Mouse (Mus musculus) forebrain, embryonic 14.5 days (tissue): ENCODE measurements around the gene Vpreb2. TPM values are rescaled to one million over a fixed set of nuclear protein-coding genes. Genes with fewer than 3 reads are reported as not detected.
A peak's percentile ranks its signal among the peaks of the same experiment; 100 is the strongest.
"Not testable (repeated sequence)": the region's sequence is repeated elsewhere in the genome, so short reads cannot be mapped to it uniquely, and the experiment has no call there.

Experiments used
- ATAC-seq: fragments of 200-750 bp; cut with Nextera tagmentation; 2 replicates; pipeline ENCODE4 v1.8.0; 2017; ENCODE audit warnings: mild to moderate bottlenecking, moderate library complexity
- DNase-seq: peaks from one replicate; pipeline ENCODE4 v3.0.0-alpha.2; 2015; ENCODE audit warnings: low spot score
- H3K27ac ChIP-seq: fragments of 300-500 bp; sonication (generic); 2 replicates; pipeline ENCODE4 v1.5.1; 2014; ENCODE audit warnings: low read depth, mild to moderate bottlenecking, control low read depth, low read length, moderate library complexity
- H3K27me3 ChIP-seq: fragments of 300-500 bp; sonication (generic); replicated peaks from 2 replicates; pipeline ENCODE4 v1.6.1; 2014; ENCODE audit warnings: low read length, control low read depth, mixed read lengths; ENCODE audit not compliant: control insufficient read depth, insufficient read depth
- H3K36me3 ChIP-seq: fragments of 300-500 bp; sonication (generic); 2 replicates; pipeline ENCODE4 v1.6.1; 2014; ENCODE audit warnings: low read length, control low read depth; ENCODE audit not compliant: control insufficient read depth, insufficient read depth
- H3K4me1 ChIP-seq: fragments of 300-500 bp; sonication (generic); 2 replicates; pipeline ENCODE4 v1.6.1; 2014; ENCODE audit warnings: antibody characterized with exemption, low read length, control low read depth; ENCODE audit not compliant: control insufficient read depth, insufficient read depth
- H3K4me2 ChIP-seq: fragments of 300-500 bp; sonication (generic); 2 replicates; pipeline ENCODE4 v1.6.1; 2014; ENCODE audit warnings: mild to moderate bottlenecking, control low read depth, low read length
- H3K4me3 ChIP-seq: fragments of 300-500 bp; sonication (generic); 2 replicates; pipeline ENCODE4 v1.5.1; 2014; ENCODE audit warnings: low read depth, low read length, control low read depth
- H3K9ac ChIP-seq: fragments of 300-500 bp; sonication (generic); 2 replicates; pipeline ENCODE4 v1.6.1; 2014; ENCODE audit warnings: mild to moderate bottlenecking, low read length, control low read depth, moderate library complexity
- H3K9me3 ChIP-seq: fragments of 300-500 bp; sonication (generic); replicated peaks from 2 replicates; pipeline ENCODE4 v1.6.1; 2016; ENCODE audit warnings: low read length, control low read depth, mixed read lengths; ENCODE audit not compliant: control insufficient read depth
- WGBS: fragments of 180-500 bp; shearing (Covaris S2); extraction: QIAGEN DNeasy Blood & Tissue Kit; methylation state at CpG from one replicate; pipeline ENCODE4 v1.1.7; 2014; 5-methylcytosine and 5-hydroxymethylcytosine counted together
- polyA plus RNA-seq: library from polyadenylated mRNA; unstranded; fragments of >200 nt; fragmentation: Nextera tagmentation; extraction: Ambion mirVana; gene quantifications from 2 replicates; pipeline ENCODE4 v1.2.1, GENCODE M21; 2014

The Vpreb2 gene
- polyA plus RNA-seq, 1 experiment from 2014 or later = not detected

- no peak for DNase-seq
- Histone ChIP-seq H3K36me3 (no peaks in the 10 kb centered on the region), H3K27ac (no peak overlapping the region), H3K9ac (no peak overlapping the region), H3K9me3 (no peaks in the 10 kb centered on the region), H3K4me3 (no peak overlapping the region), H3K27me3 (no peaks in the 10 kb centered on the region), H3K4me2 (no peak overlapping the region), H3K4me1 (no peaks in the 10 kb centered on the region)
- 77% methylated on average over 2 of the region's 2 CpGs for WGBS
- no peak for ATAC-seq
Measured at GRCm38 (mm10) chr16:17983201-17983600, 3.0 kb downstream of the Vpreb2 start.

- Histone ChIP-seq H3K27ac (no peak overlapping the region), H3K4me1 (no peaks in the 10 kb centered on the region), H3K9ac (no peak overlapping the region), H3K27me3 (no peaks in the 10 kb centered on the region), H3K9me3 (no peaks in the 10 kb centered on the region), H3K36me3 (no peaks in the 10 kb centered on the region), H3K4me2 (no peak overlapping the region), H3K4me3 (no peak overlapping the region)
- 76% methylated on average over 5 of the region's 5 CpGs for WGBS
- no peak for DNase-seq
- ATAC-seq = no peak
Measured at GRCm38 (mm10) chr16:17984231-17984630, 4.0 kb downstream of the Vpreb2 start.

DNA sequence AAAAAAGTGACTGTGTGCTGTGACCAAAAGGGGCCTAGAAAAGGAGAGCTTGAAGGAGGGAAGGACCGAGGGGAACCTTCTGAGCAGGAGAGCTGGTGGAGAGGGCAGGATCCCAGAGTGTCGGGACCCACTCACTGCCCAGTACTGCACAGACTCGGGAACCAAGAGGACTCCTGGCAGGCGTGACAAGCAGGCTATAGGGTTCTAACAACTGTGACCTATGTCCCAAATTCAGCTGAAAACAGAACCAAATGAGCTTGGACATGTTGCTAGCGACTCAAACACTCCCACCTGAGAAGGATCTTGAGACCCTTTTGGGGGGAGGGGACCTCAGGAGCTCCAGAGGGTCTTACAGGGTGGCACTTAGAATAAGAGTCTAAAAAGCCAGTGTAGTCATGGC lies 4.8 kb downstream of the Vpreb2 start:
- Histone ChIP-seq H3K4me2 (no peak overlapping the region), H3K36me3 (no peaks in the 10 kb centered on the region), H3K4me1 (no peaks in the 10 kb centered on the region), H3K27me3 (no peaks in the 10 kb centered on the region), H3K9ac (no peak overlapping the region), H3K4me3 (no peak overlapping the region), H3K9me3 (0 out of 2 replicates have a peak, but pooled peaks cover 2% of the 10 kb centered on the region), H3K27ac (no peak overlapping the region)
- no peak for ATAC-seq
- 67% methylated on average over 5 of the region's 5 CpGs for WGBS
- DNase-seq = no peak

GRCm38 (mm10) chr16:17986456-17987132 lies 6.4 kb downstream of the Vpreb2 start:
- Histone ChIP-seq H3K9ac (no peak overlapping the region), H3K36me3 (no peaks in the 10 kb centered on the region), H3K27ac (no peak overlapping the region), H3K27me3 (no peaks in the 10 kb centered on the region), H3K4me3 (no peak overlapping the region), H3K9me3 (0 out of 2 replicates have a peak, but pooled peaks cover 3% of the 10 kb centered on the region), H3K4me1 (no peaks in the 10 kb centered on the region), H3K4me2 (no peak overlapping the region)
- DNase-seq = peak; percentile 62
- 50% methylated on average over 10 of the region's 10 CpGs for WGBS
- no peak for ATAC-seq

DNA sequence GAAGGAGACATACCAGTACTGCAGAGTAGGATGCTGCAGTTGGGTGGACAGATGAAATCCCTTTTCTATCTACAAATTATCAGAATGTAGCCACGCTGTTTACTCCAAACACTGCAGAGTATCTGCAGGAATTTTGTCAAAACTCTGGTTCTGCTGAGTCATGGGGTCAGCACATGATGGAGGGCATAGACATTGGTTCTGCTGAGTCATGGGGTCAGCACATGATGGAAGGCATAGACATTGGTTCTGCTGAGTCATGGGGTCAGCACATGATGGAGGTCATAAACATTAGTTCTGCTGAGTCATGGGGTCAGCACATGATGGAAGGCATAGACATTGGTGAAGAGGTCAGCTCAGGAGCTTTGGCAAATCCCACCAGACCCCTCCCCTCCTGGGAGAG lies 7.5 kb downstream of the Vpreb2 start:
- 88% methylated on average over 1 of the region's 1 CpGs for WGBS
- H3K27ac ChIP-seq = no peak overlapping the region
- no peaks in the 10 kb centered on the region for H3K36me3 ChIP-seq
- no peaks in the 10 kb centered on the region for H3K4me1 ChIP-seq
- DNase-seq = no peak
- no peak overlapping the region for H3K4me2 ChIP-seq
- no peak for ATAC-seq
- no peaks in the 10 kb centered on the region for H3K27me3 ChIP-seq
- no peak overlapping the region for H3K4me3 ChIP-seq
- 0 out of 2 replicates have a peak, but pooled peaks cover 6% of the 10 kb centered on the region for H3K9me3 ChIP-seq
- H3K9ac ChIP-seq = no peak overlapping the region

- ATAC-seq = not testable (repeated sequence)
Measured at GRCm38 (mm10) chr16:17992321-17992720, 12.1 kb downstream of the Vpreb2 start.

GRCm38 (mm10) chr16:17999668-18000067 lies 19.4 kb downstream of the Vpreb2 start:
- Histone ChIP-seq H3K4me3 (no peak overlapping the region), H3K36me3 (no peaks in the 10 kb centered on the region), H3K27me3 (no peaks in the 10 kb centered on the region), H3K4me1 (no peaks in the 10 kb centered on the region), H3K27ac (no peak overlapping the region), H3K9me3 (no peaks in the 10 kb centered on the region), H3K9ac (no peak overlapping the region), H3K4me2 (no peak overlapping the region)
- no peak for ATAC-seq
- 94% methylated on average over 5 of the region's 5 CpGs for WGBS
- no peak for DNase-seq

More at GRCm38 (mm10) chr16:17992321-17992720, 12.1 kb downstream of the Vpreb2 start:
- H3K4me3 ChIP-seq, H3K4me1 ChIP-seq, H3K9me3 ChIP-seq, H3K4me2 ChIP-seq, H3K27ac ChIP-seq, DNase-seq, H3K9ac ChIP-seq, H3K36me3 ChIP-seq, H3K27me3 ChIP-seq: not testable (repeated sequence)
- 96% methylated on average over 16 of the region's 16 CpGs for WGBS

- Histone ChIP-seq H3K9ac (no peak overlapping the region), H3K4me1 (no peaks in the 10 kb centered on the region), H3K27me3 (no peaks in the 10 kb centered on the region), H3K4me3 (no peak overlapping the region), H3K9me3 (no peaks in the 10 kb centered on the region), H3K36me3 (no peaks in the 10 kb centered on the region), H3K27ac (no peak overlapping the region), H3K4me2 (no peak overlapping the region)
- DNase-seq = no peak
- ATAC-seq = no peak
- WGBS = 56% methylated on average over 5 of the region's 5 CpGs
Measured at GRCm38 (mm10) chr16:18004589-18004988, 24.4 kb downstream of the Vpreb2 start.

DNA sequence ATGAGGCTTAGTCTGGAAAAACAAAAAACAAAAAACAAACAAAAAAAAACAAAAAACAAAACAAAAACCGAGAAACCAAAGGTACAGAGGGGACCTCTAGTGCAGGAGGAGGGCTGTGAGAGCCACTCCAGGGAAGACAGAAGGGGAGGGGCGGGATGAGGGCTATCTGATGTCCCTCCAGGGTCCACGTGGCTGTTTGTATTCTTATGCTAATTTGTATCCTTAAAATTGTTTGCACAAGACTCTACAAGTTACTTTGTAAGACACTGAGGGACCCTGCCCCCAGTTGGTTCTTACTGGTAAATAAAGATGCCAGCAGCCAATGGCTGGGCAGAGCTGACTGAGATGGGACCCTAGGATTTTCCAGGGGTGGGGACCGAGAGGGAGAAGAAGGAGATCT lies 26.9 kb downstream of the Vpreb2 start:
- DNase-seq = no peak
- WGBS = 46% methylated on average over 4 of the region's 4 CpGs
- no peaks in the 10 kb centered on the region for H3K36me3 ChIP-seq
- no peaks in the 10 kb centered on the region for H3K27me3 ChIP-seq
- H3K9me3 ChIP-seq = no peaks in the 10 kb centered on the region
- no peak overlapping the region for H3K4me2 ChIP-seq
- H3K4me3 ChIP-seq = no peak overlapping the region
- no peak for ATAC-seq
- H3K9ac ChIP-seq = no peak overlapping the region
- H3K27ac ChIP-seq = no peak overlapping the region
- H3K4me1 ChIP-seq = no peaks in the 10 kb centered on the region
